Mouse (Mus musculus): ENCODE results near the gene Rasgrf1. TPM values are rescaled to one million over a fixed set of nuclear protein-coding genes. Genes with fewer than 3 reads are reported as not detected.

The Rasgrf1 gene
- polyA plus RNA-seq, 1 experiment from 2014 or later = 0.05 TPM

- Histone ChIP-seq H3K9me3 (replicated peaks; ENCODE audit: low read length) (no peaks in the 10 kb centered on the region), H3K36me3 (ENCODE audit: insufficient read depth, low read length) (no peaks in the 10 kb centered on the region), H3K4me2 (ENCODE audit: low read length) (no peak overlapping the region), H3K4me3 (replicated peaks; ENCODE audit: low read depth, low read length) (no peak overlapping the region), H3K27me3 (ENCODE audit: insufficient read depth, low read length) (no peaks in the 10 kb centered on the region), H3K4me1 (replicated peaks; ENCODE audit: insufficient read depth, low read length) (no peaks in the 10 kb centered on the region), H3K9ac (ENCODE audit: low read depth, low read length) (no peak overlapping the region), H3K27ac (no peak overlapping the region)
- TF ChIP-seq CTCF (IDR thresholded peaks at IDR 0.05; ENCODE audit: low read depth) = no peak
- WGBS = 33% methylated on average over 2 of the region's 2 CpGs
- ATAC-seq (replicated peaks; ENCODE audit: low FRiP score, low read depth) = no peak
- DNase-seq (ENCODE audit: low spot score) = peak; percentile 82
Observed at GRCm38 (mm10) chr9:90011849-90012248, 102.1 kb downstream of the Rasgrf1 start.

- ATAC-seq (replicated peaks; ENCODE audit: low FRiP score, low read depth) = no peak
- TF ChIP-seq CTCF (IDR thresholded peaks at IDR 0.05; ENCODE audit: low read depth) = no peak
- Histone ChIP-seq H3K36me3 (ENCODE audit: insufficient read depth, low read length) (no peaks in the 10 kb centered on the region), H3K4me2 (ENCODE audit: low read length) (no peak overlapping the region), H3K9ac (ENCODE audit: low read depth, low read length) (no peak overlapping the region), H3K4me1 (replicated peaks; ENCODE audit: insufficient read depth, low read length) (no peaks in the 10 kb centered on the region), H3K9me3 (replicated peaks; ENCODE audit: low read length) (no peaks in the 10 kb centered on the region), H3K4me3 (replicated peaks; ENCODE audit: low read depth, low read length) (no peak overlapping the region), H3K27ac (no peak overlapping the region), H3K27me3 (ENCODE audit: insufficient read depth, low read length) (no peaks in the 10 kb centered on the region)
- 88% methylated on average over 3 of the region's 3 CpGs for WGBS
- DNase-seq (ENCODE audit: low spot score) = no peak
Observed at GRCm38 (mm10) chr9:90014649-90015048, 104.9 kb downstream of the Rasgrf1 start.

- Histone ChIP-seq H3K27ac (no peak overlapping the region), H3K36me3 (ENCODE audit: insufficient read depth, low read length) (no peaks in the 10 kb centered on the region), H3K9ac (ENCODE audit: low read depth, low read length) (no peak overlapping the region), H3K9me3 (replicated peaks; ENCODE audit: low read length) (no peaks in the 10 kb centered on the region), H3K4me2 (ENCODE audit: low read length) (no peak overlapping the region), H3K4me1 (replicated peaks; ENCODE audit: insufficient read depth, low read length) (no peaks in the 10 kb centered on the region), H3K4me3 (replicated peaks; ENCODE audit: low read depth, low read length) (no peak overlapping the region), H3K27me3 (ENCODE audit: insufficient read depth, low read length) (no peaks in the 10 kb centered on the region)
- no peak for TF ChIP-seq CTCF (IDR thresholded peaks at IDR 0.05; ENCODE audit: low read depth)
- no peak for DNase-seq (ENCODE audit: low spot score)
- WGBS = 73% methylated on average over 6 of the region's 6 CpGs
- no peak for ATAC-seq (replicated peaks; ENCODE audit: low FRiP score, low read depth)
Observed at GRCm38 (mm10) chr9:90016204-90016603, 106.5 kb downstream of the Rasgrf1 start.

GRCm38 (mm10) chr9:90020866-90021265, 111.2 kb downstream of the Rasgrf1 start:
- no peaks in the 10 kb centered on the region for H3K27me3 ChIP-seq (ENCODE audit: insufficient read depth, low read length)
- no peak for ATAC-seq (replicated peaks; ENCODE audit: low FRiP score, low read depth)
- H3K9me3 ChIP-seq (replicated peaks; ENCODE audit: low read length) = no peaks in the 10 kb centered on the region
- no peak overlapping the region for H3K27ac ChIP-seq
- H3K4me1 ChIP-seq (replicated peaks; ENCODE audit: insufficient read depth, low read length) = no peaks in the 10 kb centered on the region
- no peaks in the 10 kb centered on the region for H3K36me3 ChIP-seq (ENCODE audit: insufficient read depth, low read length)
- H3K4me3 ChIP-seq (replicated peaks; ENCODE audit: low read depth, low read length) = no peak overlapping the region
- no peak for TF ChIP-seq CTCF (IDR thresholded peaks at IDR 0.05; ENCODE audit: low read depth)
- H3K9ac ChIP-seq (ENCODE audit: low read depth, low read length) = no peak overlapping the region
- DNase-seq (ENCODE audit: low spot score) = no peak
- no peak overlapping the region for H3K4me2 ChIP-seq (ENCODE audit: low read length)
- 71% methylated on average over 6 of the region's 6 CpGs for WGBS

- H3K9me3 ChIP-seq (replicated peaks; ENCODE audit: low read length) = no peaks in the 10 kb centered on the region
- 89% methylated on average over 4 of the region's 4 CpGs for WGBS
- no peak for DNase-seq (ENCODE audit: low spot score)
- H3K36me3 ChIP-seq (ENCODE audit: insufficient read depth, low read length) = no peaks in the 10 kb centered on the region
- ATAC-seq (replicated peaks; ENCODE audit: low FRiP score, low read depth) = no peak
- no peaks in the 10 kb centered on the region for H3K27me3 ChIP-seq (ENCODE audit: insufficient read depth, low read length)
- no peak overlapping the region for H3K4me2 ChIP-seq (ENCODE audit: low read length)
- no peak for TF ChIP-seq CTCF (IDR thresholded peaks at IDR 0.05; ENCODE audit: low read depth)
- no peak overlapping the region for H3K9ac ChIP-seq (ENCODE audit: low read depth, low read length)
- no peak overlapping the region for H3K4me3 ChIP-seq (replicated peaks; ENCODE audit: low read depth, low read length)
- H3K27ac ChIP-seq = no peak overlapping the region
- no peaks in the 10 kb centered on the region for H3K4me1 ChIP-seq (replicated peaks; ENCODE audit: insufficient read depth, low read length)
Observed at GRCm38 (mm10) chr9:90021442-90021841, 111.7 kb downstream of the Rasgrf1 start.

GRCm38 (mm10) chr9:90027709-90028108, 118.0 kb downstream of the Rasgrf1 start:
- Histone ChIP-seq H3K27ac (no peak overlapping the region), H3K4me3 (replicated peaks; ENCODE audit: low read depth, low read length) (no peak overlapping the region), H3K9ac (ENCODE audit: low read depth, low read length) (no peak overlapping the region), H3K4me1 (replicated peaks; ENCODE audit: insufficient read depth, low read length) (no peaks in the 10 kb centered on the region), H3K36me3 (ENCODE audit: insufficient read depth, low read length) (no peaks in the 10 kb centered on the region), H3K9me3 (replicated peaks; ENCODE audit: low read length) (no peaks in the 10 kb centered on the region), H3K27me3 (ENCODE audit: insufficient read depth, low read length) (no peaks in the 10 kb centered on the region), H3K4me2 (ENCODE audit: low read length) (no peak overlapping the region)
- ATAC-seq (replicated peaks; ENCODE audit: low FRiP score, low read depth) = no peak
- DNase-seq (ENCODE audit: low spot score) = no peak
- WGBS = 91% methylated on average over 6 of the region's 6 CpGs
- TF ChIP-seq CTCF (IDR thresholded peaks at IDR 0.05; ENCODE audit: low read depth) = peak; percentile 20; the same call in 1 of the 2 replicates

GRCm38 (mm10) chr9:90033922-90034321, 124.2 kb downstream of the Rasgrf1 start:
- no peaks in the 10 kb centered on the region for H3K9me3 ChIP-seq (replicated peaks; ENCODE audit: low read length)
- no peak for TF ChIP-seq CTCF (IDR thresholded peaks at IDR 0.05; ENCODE audit: low read depth)
- no peak for ATAC-seq (replicated peaks; ENCODE audit: low FRiP score, low read depth)
- no peaks in the 10 kb centered on the region for H3K36me3 ChIP-seq (ENCODE audit: insufficient read depth, low read length)
- no peak overlapping the region for H3K4me2 ChIP-seq (ENCODE audit: low read length)
- no peak overlapping the region for H3K27ac ChIP-seq
- no peak for DNase-seq (ENCODE audit: low spot score)
- no peak overlapping the region for H3K9ac ChIP-seq (ENCODE audit: low read depth, low read length)
- H3K4me3 ChIP-seq (replicated peaks; ENCODE audit: low read depth, low read length) = no peak overlapping the region
- H3K4me1 ChIP-seq (replicated peaks; ENCODE audit: insufficient read depth, low read length) = no peaks in the 10 kb centered on the region
- no peaks in the 10 kb centered on the region for H3K27me3 ChIP-seq (ENCODE audit: insufficient read depth, low read length)
- 84% methylated on average over 4 of the region's 4 CpGs for WGBS
